Mouse (Mus musculus): ENCODE results near the gene C730034F03Rik. TPM values are rescaled to one million over a fixed set of nuclear protein-coding genes. Genes with fewer than 3 reads are reported as not detected.
"Not testable (repeated sequence)": the region's sequence is repeated elsewhere in the genome, so short reads cannot be mapped to it uniquely, and the experiment has no call there.

Gene C730034F03Rik
- total and polyA plus RNA-seq, 2 experiments from 2014 or later: 0.90 to 2.3 TPM

DNA sequence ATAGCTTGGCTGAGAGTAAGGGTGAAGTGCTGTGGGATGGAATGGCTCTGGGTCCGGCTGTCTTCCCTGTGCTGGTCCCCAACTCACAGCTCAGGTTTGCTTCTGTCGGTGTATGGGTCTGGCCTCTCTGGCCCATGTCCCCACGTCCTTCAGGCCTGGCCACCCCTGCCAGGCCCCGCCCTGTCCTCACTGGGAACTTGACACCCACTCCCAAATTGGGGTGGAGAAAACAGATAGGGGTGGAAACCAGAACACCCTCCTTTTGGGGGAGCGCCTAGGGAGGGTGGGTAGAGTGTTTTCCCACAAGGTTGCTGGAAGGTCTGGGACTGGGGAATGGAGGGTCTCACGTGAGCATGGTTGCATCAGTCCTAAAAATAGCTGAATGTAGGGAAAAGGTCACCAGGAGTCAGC is 3.7 kb upstream of the C730034F03Rik start, which contains the start of gene Cpt1b:
TSS of gene Cpt1b (minus strand) at position 153 of the 411 bp plus-strand sequence.
- Histone ChIP-seq H3K4me1 (ENCODE audit: insufficient read depth) (peaks cover 10% of the 10 kb centered on the region; the same call in 1 of the 2 replicates), H3K27ac (ENCODE audit: low read depth, low read length) (no peak within 1 kb of the TSS), H3K4me2 (ENCODE audit: low read depth) (no peak within 1 kb of the TSS), H3K9ac (no peak within 1 kb of the TSS), H3K27me3 (ENCODE audit: insufficient read depth, low read length) (no peaks in the 10 kb centered on the region), H3K36me3 (ENCODE audit: insufficient read depth) (peaks cover 28% of the 10 kb centered on the region), H3K9me3 (ENCODE audit: low read length) (no peaks in the 10 kb centered on the region), H3K4me3 (ENCODE audit: low read depth, low read length) (no peak within 1 kb of the TSS)
- WGBS: 47% methylated on average over 6 of the region's 6 CpGs
- ATAC-seq: no peak
- no peak for TF ChIP-seq CTCF (IDR thresholded peaks at IDR 0.05; ENCODE audit: low read depth)
- no peak for DNase-seq

DNA sequence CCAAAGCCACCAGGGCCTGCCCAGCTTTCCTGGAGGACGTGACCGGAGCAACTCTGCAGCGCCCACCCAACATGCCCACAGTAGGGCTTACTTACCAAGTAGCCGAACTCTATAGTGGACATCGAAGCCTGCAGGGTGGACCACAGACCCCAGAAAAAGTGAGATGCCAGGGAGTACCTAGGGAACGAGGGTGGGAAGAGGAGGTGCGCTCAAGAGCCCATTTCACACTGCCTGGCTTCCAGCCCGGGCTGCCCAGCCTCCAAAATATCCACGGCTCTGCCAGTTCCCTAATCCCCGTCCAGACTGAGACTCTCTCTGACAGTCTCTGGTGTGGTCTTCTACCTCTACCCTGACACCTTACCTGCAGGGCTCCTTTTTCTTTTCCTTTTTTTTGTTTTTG is 2.7 kb upstream of the C730034F03Rik start:
- 83% methylated on average over 10 of the region's 10 CpGs for WGBS
- H3K36me3 ChIP-seq (ENCODE audit: insufficient read depth): peaks cover 28% of the 10 kb centered on the region

DNA sequence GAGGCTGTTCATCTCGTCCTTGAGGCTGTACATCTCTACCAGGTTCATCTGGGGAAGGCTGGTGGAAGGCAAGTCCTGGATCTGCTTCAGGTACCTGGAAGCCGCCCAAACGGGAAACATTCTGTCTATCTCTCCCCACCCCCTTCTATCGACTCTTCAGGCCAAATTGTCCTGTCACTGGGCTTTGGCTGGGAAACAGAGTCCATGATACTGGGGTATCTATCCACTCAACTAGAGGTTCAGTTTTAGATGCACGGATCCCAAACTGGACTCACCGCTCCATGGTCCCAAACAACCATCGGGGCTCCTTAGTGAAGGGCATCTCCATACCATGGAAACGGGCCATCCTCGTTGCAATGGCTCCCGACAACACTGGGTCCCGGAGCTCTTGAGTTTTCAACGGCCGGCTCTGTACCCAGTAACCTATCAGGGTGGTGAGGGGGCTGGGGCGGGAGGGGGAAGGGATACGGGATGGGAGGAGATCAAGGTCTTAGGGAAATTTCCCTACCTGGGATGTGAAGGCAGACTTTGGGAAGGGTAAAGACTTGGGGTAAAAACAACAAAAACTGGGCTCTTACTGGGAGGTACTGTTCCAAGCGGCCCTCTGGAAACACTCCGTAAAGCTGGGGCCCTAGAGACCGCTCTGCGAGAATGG is 1.1 kb upstream of the C730034F03Rik start:
- Histone ChIP-seq H3K4me3 (ENCODE audit: low read depth, low read length) (peak overlapping the region; percentile 65), H3K4me1 (ENCODE audit: insufficient read depth) (peaks cover 10% of the 10 kb centered on the region; the same call in 1 of the 2 replicates), H3K27ac (ENCODE audit: low read depth, low read length) (no peak overlapping the region), H3K9me3 (ENCODE audit: low read length) (no peaks in the 10 kb centered on the region), H3K27me3 (ENCODE audit: insufficient read depth, low read length) (no peaks in the 10 kb centered on the region), H3K9ac (0 out of 2 replicates have a peak overlapping the region, but pooled peaks have one; percentile 74), H3K36me3 (ENCODE audit: insufficient read depth) (peaks cover 23% of the 10 kb centered on the region), H3K4me2 (ENCODE audit: low read depth) (peak overlapping the region; percentile 95)
- WGBS: 83% methylated on average over 19 of the region's 19 CpGs
- no peak for TF ChIP-seq CTCF (IDR thresholded peaks at IDR 0.05; ENCODE audit: low read depth)
- DNase-seq (no peak), ATAC-seq (no peak)

More for the DNA sequence above, 2.7 kb upstream of the C730034F03Rik start:
- TF ChIP-seq CTCF (IDR thresholded peaks at IDR 0.05; ENCODE audit: low read depth): no peak
- no peak overlapping the region for H3K4me2 ChIP-seq (ENCODE audit: low read depth)
- H3K4me3 ChIP-seq (ENCODE audit: low read depth, low read length): no peak overlapping the region
- ATAC-seq (no peak), DNase-seq (no peak)
- H3K27me3 ChIP-seq (ENCODE audit: insufficient read depth, low read length): no peaks in the 10 kb centered on the region
- H3K27ac ChIP-seq (ENCODE audit: low read depth, low read length): no peak overlapping the region
- H3K4me1 ChIP-seq (ENCODE audit: insufficient read depth): peaks cover 10% of the 10 kb centered on the region; the same call in 1 of the 2 replicates
- no peak overlapping the region for H3K9ac ChIP-seq
- no peaks in the 10 kb centered on the region for H3K9me3 ChIP-seq (ENCODE audit: low read length)

DNA sequence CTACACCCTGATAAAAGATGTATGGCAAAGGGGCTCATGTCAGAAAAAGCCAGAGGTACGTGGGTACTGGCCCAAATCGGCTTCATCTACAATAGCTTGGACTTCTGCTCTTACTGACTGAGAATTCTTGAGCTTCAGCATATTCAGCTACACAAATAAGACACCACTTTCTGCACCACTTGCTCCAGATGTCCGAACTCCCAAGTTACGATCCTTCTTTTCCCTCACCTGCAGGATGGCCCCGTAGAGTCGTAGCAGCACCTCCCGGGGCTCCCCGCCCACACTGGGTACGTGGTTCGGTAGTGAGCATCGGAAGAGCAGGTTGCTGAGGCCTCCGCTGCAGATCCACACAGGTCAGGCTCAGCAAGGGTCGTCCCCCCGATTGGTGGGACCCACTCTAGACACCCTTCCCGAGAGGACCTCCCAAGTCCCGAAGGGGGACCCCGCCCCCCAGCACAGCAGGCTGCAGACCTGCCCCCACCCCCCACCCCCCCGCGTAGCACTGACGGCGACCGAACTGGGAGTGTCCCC is 503 bp upstream of the C730034F03Rik start:
- Histone ChIP-seq H3K36me3 (ENCODE audit: insufficient read depth) (peaks cover 23% of the 10 kb centered on the region), H3K4me3 (ENCODE audit: low read depth, low read length) (peak overlapping the region; percentile 65), H3K27ac (ENCODE audit: low read depth, low read length) (peak overlapping the region; percentile 42; the same call in 1 of the 2 replicates), H3K9ac (peak overlapping the region; percentile 74), H3K4me1 (ENCODE audit: insufficient read depth) (peaks cover 10% of the 10 kb centered on the region; the same call in 1 of the 2 replicates), H3K4me2 (ENCODE audit: low read depth) (peak overlapping the region; percentile 95), H3K27me3 (ENCODE audit: insufficient read depth, low read length) (no peaks in the 10 kb centered on the region), H3K9me3 (ENCODE audit: low read length) (no peaks in the 10 kb centered on the region)
- peak; percentile 35 for DNase-seq
- ATAC-seq: peak; percentile 15
- TF ChIP-seq CTCF (IDR thresholded peaks at IDR 0.05; ENCODE audit: low read depth): no peak
- 4% methylated on average over 22 of the region's 22 CpGs for WGBS

DNA sequence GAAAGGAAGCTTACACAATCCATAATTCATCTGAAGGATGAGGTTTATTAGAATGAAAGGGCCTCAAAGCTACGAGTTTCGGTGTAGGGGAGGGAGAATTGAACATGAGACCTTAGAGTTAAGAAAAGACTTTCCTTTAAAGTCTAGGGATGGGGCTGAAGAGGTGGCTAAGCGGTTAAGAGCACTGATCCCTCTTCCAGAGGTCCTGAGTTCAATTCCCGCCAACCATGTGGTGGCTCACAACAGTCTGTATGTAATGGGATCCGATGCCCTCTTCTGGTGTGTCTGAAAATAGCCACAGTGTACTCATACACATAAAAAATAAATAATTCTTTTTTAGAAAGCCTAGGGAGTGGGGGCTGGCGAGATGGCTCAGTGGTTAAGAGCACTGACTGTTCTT is 952 bp downstream of the C730034F03Rik start:
- peaks cover 10% of the 10 kb centered on the region; the same call in 1 of the 2 replicates for H3K4me1 ChIP-seq (ENCODE audit: insufficient read depth)
- WGBS: 47% methylated on average over 6 of the region's 6 CpGs
- H3K27me3 ChIP-seq (ENCODE audit: insufficient read depth, low read length): no peaks in the 10 kb centered on the region
- DNase-seq (no peak), ATAC-seq (no peak)
- peak overlapping the region; percentile 65 for H3K4me3 ChIP-seq (ENCODE audit: low read depth, low read length)
- H3K9me3 ChIP-seq (ENCODE audit: low read length): no peaks in the 10 kb centered on the region
- peak overlapping the region; percentile 95 for H3K4me2 ChIP-seq (ENCODE audit: low read depth)
- H3K27ac ChIP-seq (ENCODE audit: low read depth, low read length): peak overlapping the region; percentile 89
- TF ChIP-seq CTCF (IDR thresholded peaks at IDR 0.05; ENCODE audit: low read depth): peak; percentile 41
- H3K36me3 ChIP-seq (ENCODE audit: insufficient read depth): peaks cover 23% of the 10 kb centered on the region
- H3K9ac ChIP-seq: peak overlapping the region; percentile 74

DNA sequence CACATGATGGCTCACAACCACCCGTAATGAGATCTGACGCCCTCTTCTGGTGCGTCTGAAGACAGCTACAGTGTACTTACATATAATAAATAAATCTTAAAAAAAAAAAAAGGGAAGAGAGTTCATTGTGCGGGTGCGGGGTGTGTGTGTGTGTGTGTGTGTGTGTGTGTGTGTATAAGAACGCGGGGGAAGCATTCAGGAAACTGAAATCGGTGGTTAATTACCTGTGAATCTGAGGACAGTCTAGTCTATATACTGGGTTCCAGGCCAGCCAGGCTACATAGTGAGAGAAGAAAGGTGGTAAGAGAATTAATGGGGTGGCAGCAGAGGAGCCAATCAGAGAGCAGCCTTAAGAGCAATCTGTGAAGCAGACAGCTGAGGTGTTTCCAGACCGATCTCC is 1.4 kb downstream of the C730034F03Rik start:
- not testable (repeated sequence) for H3K4me1 ChIP-seq (ENCODE audit: insufficient read depth); DNase-seq; H3K9ac ChIP-seq; H3K27me3 ChIP-seq (ENCODE audit: insufficient read depth, low read length); H3K9me3 ChIP-seq (ENCODE audit: low read length); H3K4me2 ChIP-seq (ENCODE audit: low read depth); H3K27ac ChIP-seq (ENCODE audit: low read depth, low read length); H3K4me3 ChIP-seq (ENCODE audit: low read depth, low read length); ATAC-seq
- peaks cover 22% of the 10 kb centered on the region for H3K36me3 ChIP-seq (ENCODE audit: insufficient read depth)
- WGBS: 93% methylated on average over 6 of the region's 9 CpGs

DNA sequence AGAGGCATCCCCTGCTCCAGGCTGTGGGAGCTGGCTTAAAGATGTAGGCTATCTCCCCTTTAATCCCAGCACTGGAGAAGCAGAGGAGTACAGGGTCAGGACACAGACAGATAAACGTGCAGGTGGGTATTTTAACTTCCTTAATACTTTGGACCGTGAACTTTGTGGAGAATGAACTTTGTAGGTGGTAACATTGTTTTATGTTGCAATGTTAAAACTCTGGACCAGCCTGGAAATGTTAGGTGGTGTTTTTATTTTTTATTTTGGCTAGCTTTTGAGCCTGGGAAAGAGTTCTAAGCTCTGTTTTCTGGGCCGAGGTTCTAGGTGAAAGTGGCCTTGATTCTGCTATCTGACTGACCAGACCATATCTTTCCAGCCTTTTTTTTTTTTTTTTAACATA is 1.9 kb downstream of the C730034F03Rik start:
- DNase-seq (no peak), ATAC-seq (no peak)
- TF ChIP-seq CTCF (IDR thresholded peaks at IDR 0.05; ENCODE audit: low read depth): no peak
- Histone ChIP-seq H3K36me3 (ENCODE audit: insufficient read depth) (peaks cover 17% of the 10 kb centered on the region), H3K27me3 (ENCODE audit: insufficient read depth, low read length) (no peaks in the 10 kb centered on the region), H3K4me2 (ENCODE audit: low read depth) (no peak overlapping the region), H3K27ac (ENCODE audit: low read depth, low read length) (no peak overlapping the region), H3K4me3 (ENCODE audit: low read depth, low read length) (no peak overlapping the region), H3K9ac (no peak overlapping the region), H3K4me1 (ENCODE audit: insufficient read depth) (peaks cover 10% of the 10 kb centered on the region; the same call in 1 of the 2 replicates), H3K9me3 (ENCODE audit: low read length) (no peaks in the 10 kb centered on the region)
- 90% methylated on average over 3 of the region's 3 CpGs for WGBS

All from forebrain, postnatal 0 days (tissue).